Mouse (Mus musculus): ENCODE data around the gene Larp4. TPM values are rescaled to one million over a fixed set of nuclear protein-coding genes. Genes with fewer than 3 reads are reported as not detected.

Larp4 gene
- polyA plus RNA-seq, 1 experiment from 2014 or later = 25.8 TPM

Other genes starting within 250 kb of the Larp4 start
- 152 and 174 TPM in 2 replicates for gene Cox14, start 244.4 kb upstream of the Larp4 start, polyA plus RNA-seq (2016; fragmentation: Nextera tagmentation; extraction: Ambion mirVana)
- 59.1 and 61.3 TPM in 2 replicates for gene Cers5, start 197.2 kb upstream of the Larp4 start, polyA plus RNA-seq (2016; fragmentation: Nextera tagmentation; extraction: Ambion mirVana)
- gene Lima1, start 94.6 kb upstream of the Larp4 start, polyA plus RNA-seq (2016; fragmentation: Nextera tagmentation; extraction: Ambion mirVana) = 29.5 and 33.4 TPM in 2 replicates
- gene Fam186a, start 3.0 kb upstream of the Larp4 start, polyA plus RNA-seq (2016; fragmentation: Nextera tagmentation; extraction: Ambion mirVana) = not detected in 2 replicates
- gene Dip2b, start 68.6 kb downstream of the Larp4 start, polyA plus RNA-seq (2016; fragmentation: Nextera tagmentation; extraction: Ambion mirVana) = 17.6 and 18.9 TPM in 2 replicates